Mouse (Mus musculus) G1E-ER4 (cell line): ENCODE results near the gene Rptor. TPM values are rescaled to one million over a fixed set of nuclear protein-coding genes. Genes with fewer than 3 reads are reported as not detected.

Experiments
- GATA1 ChIP-seq: IDR thresholded peaks from one replicate; pipeline ENCODE4 v1.8.0; 2012; ENCODE audit warnings: low read length, inconsistent platforms
- polyA plus RNA-seq: library from polyadenylated mRNA; stranded (reverse); fragments of >175 nt; gene quantifications from 2 replicates; pipeline ENCODE4 v1.2.3, GENCODE M21; 2012

Gene Rptor
- polyA plus RNA-seq = 66.1 and 69.4 TPM in 2 replicates

- no peak for TF ChIP-seq GATA1
Measured at GRCm38 (mm10) chr11:119602763-119603526, at the start of gene Rptor. Rptor (plus strand) TSS chr11:119602905.

- no peak for TF ChIP-seq GATA1
Measured at GRCm38 (mm10) chr11:119554706-119555105, 48.0 kb upstream of the Rptor start.

GRCm38 (mm10) chr11:119555170-119555569 is 47.5 kb upstream of the Rptor start:
- no peak for TF ChIP-seq GATA1

- no peak for TF ChIP-seq GATA1
Measured at GRCm38 (mm10) chr11:119557940-119558869, 44.5 kb upstream of the Rptor start.

- TF ChIP-seq GATA1 = no peak
Measured at GRCm38 (mm10) chr11:119558870-119559610, 43.7 kb upstream of the Rptor start.

- TF ChIP-seq GATA1 = no peak
Measured at GRCm38 (mm10) chr11:119562286-119562685, 40.4 kb upstream of the Rptor start.

- no peak for TF ChIP-seq GATA1
Measured at GRCm38 (mm10) chr11:119563166-119563565, 39.5 kb upstream of the Rptor start.

- TF ChIP-seq GATA1 = no peak
Measured at GRCm38 (mm10) chr11:119564383-119564782, 38.3 kb upstream of the Rptor start.

GRCm38 (mm10) chr11:119565021-119565420 is 37.7 kb upstream of the Rptor start:
- no peak for TF ChIP-seq GATA1

- TF ChIP-seq GATA1 = no peak
Measured at GRCm38 (mm10) chr11:119565684-119566083, 37.0 kb upstream of the Rptor start.

- no peak for TF ChIP-seq GATA1
Measured at GRCm38 (mm10) chr11:119566188-119566587, 36.5 kb upstream of the Rptor start.

- no peak for TF ChIP-seq GATA1
Measured at GRCm38 (mm10) chr11:119572316-119573010, 30.2 kb upstream of the Rptor start.

- TF ChIP-seq GATA1 = no peak
Measured at GRCm38 (mm10) chr11:119576855-119577254, 25.9 kb upstream of the Rptor start.

- no peak for TF ChIP-seq GATA1
Measured at GRCm38 (mm10) chr11:119577721-119578120, 25.0 kb upstream of the Rptor start.

GRCm38 (mm10) chr11:119586511-119586910 is 16.2 kb upstream of the Rptor start:
- TF ChIP-seq GATA1 = no peak
